Mouse (Mus musculus) kidney, postnatal 25 days (tissue): ENCODE results near the gene Ano1.

ENCODE experiments used
- DNase-seq, 2 experiments: peaks; one replicate each; pipeline ENCODE4 v3.0.0; 2021; ENCODE audit warnings: mixed read lengths in 2 of 2

The Ano1 gene

DNA sequence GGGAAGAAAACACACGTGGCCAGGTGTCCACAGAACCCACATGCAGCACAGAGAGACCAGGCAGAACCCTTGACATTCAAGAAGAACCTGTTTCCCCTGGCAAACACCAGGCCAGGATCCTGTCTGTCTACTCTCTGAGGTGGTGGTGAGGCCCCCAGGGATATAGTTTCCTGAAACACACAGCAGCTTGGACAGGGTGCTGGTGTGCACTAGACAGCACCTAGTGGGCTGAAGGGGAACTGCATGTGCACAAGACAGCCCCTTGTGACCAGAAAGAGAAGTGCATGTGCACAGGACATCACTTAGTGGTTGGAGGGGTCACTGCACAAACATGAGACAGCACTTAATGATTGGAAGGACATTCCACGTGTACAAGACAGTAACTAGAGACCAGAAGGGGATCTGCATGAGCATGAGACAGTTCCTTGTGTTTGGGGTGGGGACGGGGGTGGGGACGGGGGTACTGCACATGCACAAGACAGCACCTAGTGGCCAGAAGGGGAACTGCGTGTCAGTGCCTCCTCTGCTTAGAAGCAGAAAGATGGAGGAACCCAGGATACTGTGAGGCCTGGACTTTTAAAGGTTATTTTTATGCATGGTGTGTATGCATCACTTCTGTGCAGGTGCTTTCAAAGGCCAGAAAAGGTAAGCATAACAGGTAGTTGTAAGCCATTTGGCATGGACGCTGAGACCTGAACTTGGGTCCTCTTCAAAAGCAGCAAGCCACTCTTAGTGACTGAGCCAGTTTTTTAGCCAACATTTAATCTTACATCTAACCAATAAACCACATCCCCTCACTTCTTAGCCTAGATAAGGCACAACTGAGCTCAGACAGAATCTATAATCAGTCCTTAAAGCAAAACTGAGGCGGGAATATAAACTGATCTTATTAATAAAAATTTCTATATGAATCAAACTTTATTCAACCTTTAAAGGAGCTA lies 54.7 kb downstream of the Ano1 start:
- peak in 1 of 2 experiments; percentile 42 for DNase-seq

DNA sequence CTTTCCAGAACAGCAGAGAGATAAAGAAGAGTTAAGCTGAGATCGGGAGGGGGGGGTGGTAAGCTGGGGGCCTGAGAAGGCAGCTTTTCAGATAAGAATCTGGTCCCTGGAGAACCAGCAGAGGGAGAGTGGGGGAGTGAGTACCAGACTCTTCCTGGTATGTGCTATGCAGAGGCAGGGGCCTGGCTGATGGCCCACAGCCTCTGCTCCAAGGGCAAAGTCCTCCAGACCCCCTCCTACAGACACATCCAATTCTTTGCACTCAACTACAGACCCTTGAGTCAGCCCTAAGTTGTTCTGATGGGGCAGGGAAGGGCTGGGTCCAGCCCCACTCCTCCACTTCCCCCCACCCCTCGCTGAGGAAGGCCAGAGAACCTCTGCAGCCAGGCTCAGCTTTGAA lies 61.9 kb downstream of the Ano1 start:
- no peak for DNase-seq

DNA sequence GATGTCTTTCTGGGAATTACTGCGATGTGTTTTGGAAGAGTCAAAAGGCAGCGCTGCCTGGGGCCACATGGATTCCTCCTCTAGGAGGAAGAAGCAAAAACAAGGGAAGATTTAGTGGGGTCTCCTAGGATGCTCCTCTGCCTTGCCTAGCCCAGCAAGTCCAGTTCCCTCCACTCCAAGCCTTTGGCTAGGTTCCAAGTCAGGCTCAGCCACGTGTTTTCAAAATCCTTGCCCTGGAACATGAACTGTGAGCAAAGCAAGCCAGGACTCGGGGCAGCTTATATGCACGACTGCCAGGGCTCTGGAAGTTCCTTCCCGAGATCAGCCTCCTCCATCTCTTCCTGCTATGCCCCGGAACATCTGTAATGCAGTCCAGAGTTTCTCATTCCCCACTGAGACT lies 62.6 kb downstream of the Ano1 start:
- DNase-seq = peak; percentile 44 to 71

GRCm38 (mm10) chr7:144687663-144688381 lies 64.0 kb downstream of the Ano1 start:
- DNase-seq = no peak

DNA sequence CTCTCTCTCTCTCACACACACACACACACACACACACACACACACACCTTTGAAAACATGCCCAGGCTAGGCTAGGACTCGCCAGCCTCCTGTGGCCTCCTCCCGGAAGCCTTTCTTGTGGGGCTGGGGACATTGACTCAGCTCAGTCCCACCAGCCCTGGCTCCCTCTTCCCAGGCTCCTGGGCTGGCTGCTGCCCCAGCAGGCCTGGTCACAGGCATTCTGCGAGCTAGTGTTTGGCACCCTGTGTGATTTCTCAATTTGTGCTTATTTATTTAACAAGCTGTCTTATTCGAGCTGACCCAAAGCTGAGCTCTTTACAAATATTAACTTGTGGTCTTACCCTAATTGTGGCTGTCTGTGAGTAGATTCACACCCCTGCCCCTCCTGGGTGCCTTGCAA lies 66.8 kb downstream of the Ano1 start:
- DNase-seq = no peak

- no peak for DNase-seq
These were observed 67.3 kb downstream of the Ano1 start for GRCm38 (mm10) chr7:144684467-144684866.

DNA sequence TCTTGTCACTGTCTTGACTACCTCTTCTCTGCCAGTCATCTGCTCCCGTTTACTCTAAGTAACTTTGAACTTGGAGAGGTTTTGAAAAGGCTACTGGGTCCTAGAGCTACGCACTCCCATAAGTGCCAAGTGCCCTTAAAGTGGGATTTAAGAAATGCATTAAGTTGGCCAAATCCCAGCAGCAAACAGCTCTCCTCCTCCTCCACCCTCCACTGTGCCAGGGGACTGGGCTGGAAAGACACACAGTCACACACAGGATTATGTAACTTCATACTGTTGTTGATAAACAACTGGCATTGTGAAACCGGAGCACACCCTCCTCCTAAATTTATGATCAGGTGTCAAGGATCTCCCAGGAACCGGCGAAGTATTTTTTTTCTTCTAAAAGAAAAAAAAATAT lies 71.7 kb downstream of the Ano1 start:
- DNase-seq = peak in 1 of 2 experiments; percentile 19

DNA sequence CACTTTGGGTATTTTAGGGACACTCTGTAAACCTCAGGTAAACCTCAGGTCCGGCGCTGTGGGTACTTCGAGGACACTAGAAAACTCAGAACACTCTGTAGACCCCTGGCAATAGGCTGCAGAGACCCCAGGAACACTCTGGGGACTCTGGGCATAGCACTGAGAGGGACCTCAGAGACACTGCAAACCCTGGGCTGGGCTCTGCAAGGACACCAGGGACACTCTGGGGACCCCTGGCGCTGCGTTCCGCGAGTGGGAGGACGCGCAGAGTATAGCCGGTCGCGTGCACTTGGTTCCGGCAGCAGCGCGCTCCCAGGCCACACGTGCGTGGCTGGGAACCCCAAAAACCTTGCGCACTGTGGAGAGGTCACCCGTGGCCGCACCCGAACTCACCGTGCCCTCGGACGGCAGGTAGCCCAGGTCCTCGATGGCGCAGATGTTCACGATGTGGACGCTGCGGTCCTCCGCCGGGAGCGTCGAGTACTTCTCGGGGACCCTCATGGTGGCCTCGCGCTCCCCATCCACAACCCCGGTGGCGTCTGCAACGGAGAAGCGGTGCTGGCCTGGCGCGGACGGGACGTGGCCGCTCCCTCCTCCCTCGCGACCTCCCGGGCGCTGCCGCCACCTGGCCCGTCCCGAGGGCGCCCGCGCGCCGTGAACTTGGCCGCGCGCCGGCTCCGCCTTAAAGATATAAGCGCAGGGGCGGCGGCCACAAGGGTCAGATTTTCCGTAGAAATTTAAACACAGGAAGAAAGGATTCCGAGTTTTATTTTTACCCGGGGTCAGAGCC lies 73.3 kb downstream of the Ano1 start:
- DNase-seq = peak; percentile 26 to 54

- peak in 1 of 2 experiments; percentile 35 for DNase-seq
These were observed 74.3 kb downstream of the Ano1 start for GRCm38 (mm10) chr7:144677341-144678086.

DNA sequence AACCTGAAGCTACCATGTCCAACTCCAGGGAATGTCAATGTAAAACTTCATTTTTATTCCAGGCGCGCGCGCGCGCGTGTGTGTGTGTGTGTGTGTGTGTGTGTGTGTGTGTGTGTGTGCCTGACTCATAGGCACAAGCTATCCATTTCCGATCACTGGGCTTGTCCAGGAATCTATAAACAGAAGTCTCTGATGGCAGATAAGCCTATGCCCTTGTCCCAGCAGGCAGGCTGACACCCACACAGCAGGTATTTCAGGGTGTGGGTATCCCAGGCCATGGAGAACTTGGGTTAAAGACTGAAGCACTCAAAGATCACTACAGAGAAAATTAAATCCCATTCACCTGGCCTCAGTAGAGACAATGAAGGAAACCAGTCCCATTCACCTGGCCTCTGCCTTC lies 76.1 kb downstream of the Ano1 start:
- no peak for DNase-seq

GRCm38 (mm10) chr7:144669895-144670294 lies 81.9 kb downstream of the Ano1 start:
- no peak for DNase-seq

GRCm38 (mm10) chr7:144668603-144669278 lies 83.0 kb downstream of the Ano1 start:
- DNase-seq = peak; percentile 29 to 52

GRCm38 (mm10) chr7:144667091-144667490 lies 84.7 kb downstream of the Ano1 start:
- no peak for DNase-seq

DNA sequence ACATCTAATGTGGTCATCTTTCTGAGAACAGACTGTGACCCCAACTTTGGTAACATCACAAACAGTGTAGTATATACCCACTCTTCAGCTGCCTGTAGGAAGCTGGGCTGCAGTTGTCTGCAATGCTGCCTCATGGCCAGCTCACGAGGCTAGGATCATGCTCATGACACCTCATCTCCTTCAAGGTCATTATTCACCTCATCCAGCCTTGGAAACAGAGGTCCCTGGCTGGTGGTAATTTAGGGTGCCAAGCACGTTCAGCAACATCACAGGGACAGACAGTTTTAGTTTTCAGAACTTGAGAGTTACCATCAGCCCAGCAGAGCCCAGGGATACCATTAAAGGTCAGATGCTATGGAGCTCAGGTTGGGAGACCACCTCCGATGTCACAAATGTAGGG lies 86.2 kb downstream of the Ano1 start:
- DNase-seq = no peak

GRCm38 (mm10) chr7:144663566-144663965 lies 88.2 kb downstream of the Ano1 start:
- DNase-seq = peak; percentile 46 to 68

GRCm38 (mm10) chr7:144656261-144656967 lies 95.4 kb downstream of the Ano1 start:
- DNase-seq = no peak

- DNase-seq = peak; percentile 28 to 58
These were observed 97.9 kb downstream of the Ano1 start for GRCm38 (mm10) chr7:144653681-144654425.

DNA sequence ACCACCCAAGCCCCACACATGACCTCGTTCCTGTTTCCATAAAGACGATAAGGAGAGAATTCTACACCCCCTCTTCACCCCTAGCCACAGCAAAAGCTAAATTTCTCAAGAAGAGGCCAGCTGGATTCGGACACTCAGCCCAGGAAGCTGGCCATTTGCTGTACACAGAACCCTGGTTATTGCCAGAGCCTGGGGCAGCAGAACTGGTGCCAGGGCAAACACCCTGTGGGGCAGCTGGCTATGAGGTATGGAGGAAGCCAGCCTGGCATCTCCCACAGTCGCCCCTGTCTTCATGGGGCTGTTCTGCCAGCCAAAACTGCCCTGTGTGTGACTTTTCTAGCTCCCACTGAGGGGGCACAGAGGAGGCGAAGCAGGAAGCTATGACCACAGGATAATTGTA lies 104.2 kb downstream of the Ano1 start:
- peak in 1 of 2 experiments; percentile 45 for DNase-seq

GRCm38 (mm10) chr7:144640817-144641216 lies 111.0 kb downstream of the Ano1 start:
- no peak for DNase-seq

GRCm38 (mm10) chr7:144636000-144636399 lies 115.8 kb downstream of the Ano1 start:
- no peak for DNase-seq
